8 mouse cellular contexts compared by ENCODE assay signal in genomic region chr17:45312510-45313266, GRCm38 (mm10).
DNase-seq lines count a peak whose midpoint lies in the region.

No protein-coding gene starts in this region.

- WGBS in embryonic facial prominence, embryonic 10.5 days = 80% methylated on average over 5 of the region's 5 CpGs

- no peaks in the 10 kb centered on the region; the same call in 1 of the 2 replicates for H3K27me3 ChIP-seq in embryonic facial prominence, embryonic 10.5 days (replicated peaks; ENCODE audit: low read depth, poor library complexity, severe bottlenecking)

- peak overlapping the region; percentile 69; the same call in 1 of the 2 replicates for H3K27ac ChIP-seq in embryonic facial prominence, embryonic 10.5 days (replicated peaks)

- peaks cover 17% of the 10 kb centered on the region for H3K4me1 ChIP-seq in embryonic facial prominence, embryonic 10.5 days

- peaks cover 7% of the 10 kb centered on the region for H3K9me3 ChIP-seq in embryonic facial prominence, embryonic 10.5 days

- no peaks in the 10 kb centered on the region for H3K36me3 ChIP-seq in embryonic facial prominence, embryonic 10.5 days (replicated peaks)

- no peak overlapping the region for H3K4me3 ChIP-seq in embryonic facial prominence, embryonic 10.5 days

- DNase-seq in right cerebral cortex, adult 18-20 months = peak; percentile 61
- DNase-seq in right cerebral cortex, postnatal 14 days = no peak
- DNase-seq in embryonic facial prominence, embryonic 10.5 days (ENCODE audit: low spot score) = no peak
- peak; percentile 58 for DNase-seq in kidney, adult 11 months
- DNase-seq in left cerebral cortex, postnatal 10 days (ENCODE audit: extremely low spot score in 1 of 2, low spot score in 2 of 2) = peak; percentile 42 to 69
- peak; percentile 18 for DNase-seq in ovary, postnatal 10 days (ENCODE audit: low spot score)
- no peak for DNase-seq in spleen, adult 12 weeks (ENCODE audit: low spot score)
- DNase-seq in embryo, embryonic 10 days (ENCODE audit: low spot score) = no peak

- intact Hi-C loops in left cerebral cortex, postnatal 10 days (cut with DNase I) = no loop called here

Comparison
In these comparisons a context has a peak if more than half of its experiments do, and no peak if none do; other contexts are left out.
1. DNase-seq: peak in right cerebral cortex, adult 18-20 months (single experiment), kidney, adult 11 months (single experiment), left cerebral cortex, postnatal 10 days (2 of 2) and ovary, postnatal 10 days (single experiment); none in right cerebral cortex, postnatal 14 days (single experiment), embryonic facial prominence, embryonic 10.5 days (single experiment), spleen, adult 12 weeks (single experiment) and embryo, embryonic 10 days (single experiment).